Mouse (Mus musculus) embryonic facial prominence, embryonic 14.5 days (tissue): Measurements from ENCODE around the gene Pgrmc2. TPM values are rescaled to one million over a fixed set of nuclear protein-coding genes. Genes with fewer than 3 reads are reported as not detected.
A peak's percentile ranks its signal among the peaks of the same experiment; 100 is the strongest.

ENCODE experiments used
- ATAC-seq: fragments of 200-750 bp; cut with Nextera tagmentation; 2 replicates; pipeline ENCODE4 v1.8.0; 2017; ENCODE audit warnings: low read depth, moderate number of reproducible peaks, moderate TSS enrichment
- DNase-seq: peaks from one replicate; pipeline ENCODE4 v3.0.0-alpha.2; 2015; ENCODE audit warnings: low spot score
- H3K27ac ChIP-seq: fragments of 300-500 bp; sonication (generic); replicated peaks from 2 replicates; pipeline ENCODE4 v1.5.1; 2014; ENCODE audit warnings: low read depth, mild to moderate bottlenecking, low read length, moderate library complexity
- H3K27me3 ChIP-seq: fragments of 300-500 bp; sonication (generic); replicated peaks from 2 replicates; pipeline ENCODE4 v1.6.1; 2014; ENCODE audit warnings: low read length; ENCODE audit not compliant: control insufficient read depth, insufficient read depth
- H3K36me3 ChIP-seq: fragments of 300-500 bp; sonication (generic); 2 replicates; pipeline ENCODE4 v1.6.1; 2014; ENCODE audit warnings: low read length, mixed read lengths; ENCODE audit not compliant: control insufficient read depth, insufficient read depth
- H3K4me1 ChIP-seq: fragments of 300-500 bp; sonication (generic); 2 replicates; pipeline ENCODE4 v1.6.1; 2014; ENCODE audit warnings: antibody characterized with exemption, low read length; ENCODE audit not compliant: control insufficient read depth, insufficient read depth
- H3K4me2 ChIP-seq: fragments of 300-500 bp; sonication (generic); 2 replicates; pipeline ENCODE4 v1.6.1; 2014; ENCODE audit warnings: low read depth, mild to moderate bottlenecking, low read length, moderate library complexity, mixed read lengths
- H3K4me3 ChIP-seq: fragments of 300-500 bp; sonication (generic); 2 replicates; pipeline ENCODE4 v1.5.1; 2014; ENCODE audit warnings: low read depth, mild to moderate bottlenecking, low read length
- H3K9ac ChIP-seq: fragments of 300-500 bp; sonication (generic); 2 replicates; pipeline ENCODE4 v1.6.1; 2014; ENCODE audit warnings: low read depth, mild to moderate bottlenecking, low read length, moderate library complexity, mixed read lengths
- H3K9me3 ChIP-seq: fragments of 300-500 bp; sonication (generic); 2 replicates; pipeline ENCODE4 v1.6.1; 2016; ENCODE audit warnings: low read length; ENCODE audit not compliant: control insufficient read depth
- WGBS: fragments of 180-500 bp; shearing (Covaris S2); extraction: QIAGEN DNeasy Blood & Tissue Kit; methylation state at CpG from one replicate; pipeline ENCODE4 v1.1.7; 2014; 5-methylcytosine and 5-hydroxymethylcytosine counted together
- polyA plus RNA-seq: library from polyadenylated mRNA; unstranded; fragments of >200 nt; fragmentation: Nextera tagmentation; extraction: Ambion mirVana; gene quantifications from 2 replicates; pipeline ENCODE4 v1.2.1, GENCODE M21; 2014

The Pgrmc2 gene
- polyA plus RNA-seq, 1 experiment from 2014 or later: 33.7 TPM

DNA sequence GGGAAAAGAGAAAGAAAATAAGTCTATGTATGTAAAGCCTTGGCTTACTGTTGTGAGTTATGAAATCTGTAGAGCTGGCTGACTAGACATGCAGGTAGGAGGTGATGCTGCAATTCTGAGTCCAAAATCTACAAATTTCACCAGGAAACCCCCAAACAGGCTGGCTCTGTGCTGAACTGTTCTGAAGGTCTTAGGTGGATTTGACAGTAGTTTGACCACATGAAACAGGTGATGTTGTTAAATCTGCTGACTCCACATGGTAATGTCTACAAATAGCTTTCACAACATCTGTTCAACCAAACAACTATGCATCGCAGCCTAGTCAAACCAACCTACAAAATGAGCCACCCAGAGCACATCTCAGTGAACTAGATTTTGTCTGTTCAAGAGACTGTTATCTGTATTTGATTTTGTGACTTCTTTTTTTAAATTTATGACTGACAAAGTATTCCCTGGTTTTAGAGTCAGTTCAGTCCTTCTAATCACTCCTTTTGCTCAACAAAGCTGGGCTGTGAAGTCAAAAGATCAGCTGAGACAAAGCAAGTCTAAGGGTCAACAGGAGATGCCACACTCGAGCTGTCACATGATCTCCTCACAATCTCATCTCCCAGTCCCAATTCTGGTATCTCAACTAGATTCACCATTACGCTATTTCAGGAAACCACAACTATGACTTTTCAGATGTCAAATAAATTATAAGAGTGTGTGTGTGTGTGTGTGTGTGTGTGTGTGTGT, 20.8 kb downstream of the Pgrmc2 start:
- ATAC-seq: no peak
- H3K4me2 ChIP-seq: no peak overlapping the region
- 82% methylated on average over 3 of the region's 3 CpGs for WGBS
- no peak overlapping the region for H3K27ac ChIP-seq
- no peak overlapping the region for H3K4me3 ChIP-seq
- no peaks in the 10 kb centered on the region for H3K9me3 ChIP-seq
- peaks cover 29% of the 10 kb centered on the region for H3K36me3 ChIP-seq
- no peak for DNase-seq
- H3K27me3 ChIP-seq: no peaks in the 10 kb centered on the region
- H3K9ac ChIP-seq: no peak overlapping the region
- no peaks in the 10 kb centered on the region for H3K4me1 ChIP-seq

DNA sequence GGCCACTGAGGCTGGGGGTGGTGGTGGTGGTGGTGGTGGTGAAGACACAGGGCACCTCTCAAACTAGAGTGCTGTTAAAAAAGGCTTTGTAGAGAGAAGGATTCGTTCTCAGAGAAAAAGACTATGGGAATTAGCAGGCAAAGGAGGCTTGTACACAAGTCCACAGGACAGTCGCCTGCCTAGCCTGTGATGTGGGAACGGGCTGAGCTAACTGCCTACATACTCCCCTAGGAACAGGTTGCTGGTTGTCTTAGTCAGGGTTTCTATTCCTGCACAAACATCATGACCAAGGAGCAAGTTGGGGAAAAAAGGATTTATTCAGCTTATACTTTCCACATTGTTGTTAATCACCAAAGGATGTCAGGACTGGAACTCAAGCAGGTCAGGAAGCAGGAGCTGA, 23.6 kb downstream of the Pgrmc2 start:
- no peaks in the 10 kb centered on the region for H3K4me1 ChIP-seq
- DNase-seq: no peak
- H3K4me3 ChIP-seq: no peak overlapping the region
- no peaks in the 10 kb centered on the region for H3K27me3 ChIP-seq
- no peak overlapping the region for H3K4me2 ChIP-seq
- H3K36me3 ChIP-seq: peaks cover 9% of the 10 kb centered on the region
- H3K9me3 ChIP-seq: no peaks in the 10 kb centered on the region
- no peak overlapping the region for H3K9ac ChIP-seq
- 87% methylated on average over 3 of the region's 3 CpGs for WGBS
- no peak for ATAC-seq
- no peak overlapping the region for H3K27ac ChIP-seq

DNA sequence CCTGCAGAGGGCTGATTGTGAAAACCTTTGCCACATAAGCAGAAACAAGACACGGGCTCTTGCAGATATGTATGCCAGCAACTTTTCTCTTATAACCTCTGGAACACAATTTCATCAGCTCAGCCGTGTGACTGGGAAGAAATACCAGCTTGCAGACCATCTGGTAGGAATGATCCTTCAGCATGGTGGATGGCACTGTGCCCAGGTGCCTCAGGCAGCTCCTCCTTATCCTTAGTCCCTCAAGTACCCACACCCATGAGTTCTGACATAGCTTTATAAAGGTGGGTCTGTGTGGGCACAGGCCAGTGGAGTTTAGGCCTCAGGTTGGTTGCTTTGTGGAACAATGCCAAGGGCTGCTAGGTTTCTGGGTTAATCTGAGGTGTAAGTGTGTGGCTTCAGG, 24.5 kb downstream of the Pgrmc2 start:
- WGBS: 60% methylated on average over 2 of the region's 2 CpGs

DNA sequence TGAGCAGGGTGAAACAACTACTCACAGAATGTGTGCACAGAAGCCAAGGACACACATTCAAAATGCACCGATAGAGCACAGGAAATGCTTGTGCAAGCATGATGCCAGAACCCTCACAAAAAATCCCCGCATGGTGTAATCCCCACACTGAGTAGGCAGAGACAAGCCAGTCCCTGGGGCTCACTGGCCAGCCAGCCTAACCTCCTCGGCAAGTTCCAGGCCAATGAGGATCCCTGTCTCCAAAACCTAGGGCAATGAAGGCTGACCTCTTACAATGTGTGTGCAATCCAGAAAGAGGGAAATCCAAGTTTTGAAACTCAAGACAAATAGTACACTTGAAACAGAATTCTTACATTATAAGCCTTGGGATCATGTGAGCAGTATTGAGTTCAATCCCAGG, 29.5 kb downstream of the Pgrmc2 start:
- no peak overlapping the region for H3K4me3 ChIP-seq
- ATAC-seq: no peak
- 87% methylated on average over 3 of the region's 3 CpGs for WGBS

More for the DNA sequence above, 24.5 kb downstream of the Pgrmc2 start:
- ATAC-seq (no peak), DNase-seq (peak; percentile 25)
- Histone ChIP-seq H3K27ac (no peak overlapping the region), H3K4me2 (no peak overlapping the region), H3K9ac (no peak overlapping the region), H3K36me3 (peaks cover 5% of the 10 kb centered on the region), H3K4me1 (no peaks in the 10 kb centered on the region), H3K4me3 (no peak overlapping the region), H3K27me3 (no peaks in the 10 kb centered on the region), H3K9me3 (no peaks in the 10 kb centered on the region)

DNA sequence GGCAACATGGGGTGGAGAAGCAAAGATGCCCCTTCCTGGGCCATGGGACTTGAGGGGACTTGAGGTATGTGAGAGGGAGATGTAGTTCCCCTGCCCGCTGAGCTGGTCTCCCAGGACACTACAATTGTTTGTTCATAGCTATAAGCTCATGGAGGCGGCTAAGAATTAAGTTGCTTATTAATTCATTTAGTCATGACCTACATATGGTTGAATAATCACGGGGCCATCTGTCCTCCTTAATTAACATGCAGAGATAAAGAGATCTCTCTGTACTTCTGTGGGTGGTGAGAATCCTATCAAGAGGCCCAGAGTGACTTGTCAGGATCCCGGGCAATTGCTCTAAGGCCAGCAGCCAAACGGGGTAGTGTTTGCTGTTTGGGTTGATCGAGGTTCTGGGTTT, 35.0 kb downstream of the Pgrmc2 start:
- ATAC-seq: no peak
- WGBS: 85% methylated on average over 6 of the region's 6 CpGs
- no peak overlapping the region for H3K4me3 ChIP-seq
- no peak overlapping the region for H3K27ac ChIP-seq
- no peaks in the 10 kb centered on the region for H3K36me3 ChIP-seq
- no peak overlapping the region for H3K4me2 ChIP-seq
- H3K9me3 ChIP-seq: no peaks in the 10 kb centered on the region
- no peak overlapping the region for H3K9ac ChIP-seq
- H3K27me3 ChIP-seq: no peaks in the 10 kb centered on the region
- DNase-seq: peak; percentile 4
- no peaks in the 10 kb centered on the region for H3K4me1 ChIP-seq

More for the DNA sequence above, 29.5 kb downstream of the Pgrmc2 start:
- Histone ChIP-seq H3K9ac (no peak overlapping the region), H3K4me1 (no peaks in the 10 kb centered on the region), H3K27ac (no peak overlapping the region), H3K4me2 (no peak overlapping the region), H3K9me3 (no peaks in the 10 kb centered on the region), H3K36me3 (no peaks in the 10 kb centered on the region), H3K27me3 (no peaks in the 10 kb centered on the region)
- DNase-seq: no peak

DNA sequence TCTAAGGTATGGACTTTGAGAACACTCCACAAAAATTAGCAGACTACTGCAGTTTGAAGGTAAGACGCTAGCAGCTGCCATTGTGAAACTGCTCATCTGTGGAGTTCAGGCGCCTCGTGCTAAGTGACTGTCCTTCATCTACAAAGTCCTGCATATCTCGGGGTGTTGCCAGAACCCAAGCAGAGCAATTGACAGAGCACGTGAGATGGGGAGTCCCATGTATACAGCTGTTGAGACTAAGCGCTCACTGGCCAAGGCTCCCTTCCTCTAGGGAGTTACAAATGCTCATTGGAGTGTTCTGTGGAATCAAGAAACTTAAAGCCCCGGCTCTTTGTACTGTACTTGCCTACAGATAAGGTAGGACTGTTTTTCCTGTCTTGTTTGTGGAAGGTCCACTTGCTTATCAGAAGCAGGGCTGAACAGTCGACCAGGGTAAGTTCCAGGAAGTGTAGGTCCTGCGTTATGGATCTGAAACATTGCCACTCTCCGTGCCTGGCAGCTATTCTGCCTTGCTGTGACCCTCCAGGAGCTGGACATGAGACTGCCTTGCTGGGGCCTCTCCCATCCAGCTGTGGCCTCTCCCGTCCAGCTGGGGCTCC, 39.0 kb downstream of the Pgrmc2 start:
- WGBS: 68% methylated on average over 11 of the region's 11 CpGs
- no peak for DNase-seq
- no peaks in the 10 kb centered on the region for H3K4me1 ChIP-seq
- no peak overlapping the region for H3K4me3 ChIP-seq
- H3K9me3 ChIP-seq: no peaks in the 10 kb centered on the region
- H3K27me3 ChIP-seq: no peaks in the 10 kb centered on the region
- H3K9ac ChIP-seq: no peak overlapping the region
- H3K27ac ChIP-seq: no peak overlapping the region
- no peak for ATAC-seq
- H3K36me3 ChIP-seq: no peaks in the 10 kb centered on the region
- no peak overlapping the region for H3K4me2 ChIP-seq

DNA sequence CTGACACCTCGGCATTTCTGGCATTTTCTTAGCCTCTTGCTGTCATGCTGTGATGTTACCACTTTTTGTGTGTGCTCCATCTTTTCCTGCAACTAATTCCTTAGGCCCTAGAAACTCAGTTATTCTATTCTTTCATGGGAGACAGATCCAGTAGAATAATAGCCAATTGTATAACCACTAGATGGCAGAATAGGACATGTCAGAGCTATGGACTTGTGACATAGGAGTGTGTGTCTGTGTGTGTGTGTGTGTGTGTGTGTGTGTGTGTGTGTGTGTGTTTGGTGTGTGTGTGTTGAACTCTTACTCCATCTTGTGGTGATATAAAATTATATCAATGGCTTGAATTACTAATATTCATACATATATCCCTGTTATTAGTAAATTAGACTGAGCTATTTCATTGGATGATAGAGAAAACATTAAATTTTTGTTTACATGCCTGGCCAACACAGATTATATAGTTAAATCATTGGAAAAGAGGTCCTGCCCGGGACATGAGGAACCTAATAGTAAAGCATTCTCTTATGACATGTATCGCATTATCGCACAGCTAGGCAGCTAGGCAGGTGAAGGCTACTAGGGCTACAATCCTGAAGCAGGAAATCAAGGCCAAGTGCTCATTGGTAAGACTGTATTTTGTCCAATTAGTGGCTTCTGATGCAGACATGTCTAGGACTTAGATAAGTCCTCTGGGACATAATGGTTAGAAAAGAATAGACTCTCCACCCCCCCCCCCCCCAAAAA, 40.5 kb downstream of the Pgrmc2 start:
- no peaks in the 10 kb centered on the region for H3K36me3 ChIP-seq
- H3K27ac ChIP-seq: no peak overlapping the region
- no peak overlapping the region for H3K9ac ChIP-seq
- no peak overlapping the region for H3K4me3 ChIP-seq
- H3K27me3 ChIP-seq: no peaks in the 10 kb centered on the region
- peak; percentile 82 for DNase-seq
- no peaks in the 10 kb centered on the region for H3K4me1 ChIP-seq
- H3K4me2 ChIP-seq: no peak overlapping the region
- no peaks in the 10 kb centered on the region for H3K9me3 ChIP-seq
- no peak for ATAC-seq
- WGBS: 75% methylated on average over 4 of the region's 4 CpGs

DNA sequence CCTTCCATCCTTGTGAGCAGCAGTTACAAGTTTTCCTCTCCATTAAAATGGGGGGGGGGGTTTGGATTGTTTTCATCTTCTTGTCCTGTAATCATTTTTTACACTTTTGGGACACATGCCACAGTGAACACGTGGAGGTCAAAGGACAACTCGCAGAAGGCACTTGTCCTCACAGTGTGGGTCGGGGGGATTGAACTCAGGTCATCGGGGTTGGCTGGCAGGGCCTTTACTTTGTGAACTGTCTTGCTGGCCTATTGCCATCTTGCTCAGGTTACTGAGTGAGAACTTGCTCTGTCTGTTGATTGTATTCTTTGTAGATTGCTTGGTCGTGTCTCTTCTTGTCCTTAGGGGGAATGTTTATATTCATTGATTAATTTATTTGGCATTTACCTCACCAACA, 41.6 kb downstream of the Pgrmc2 start:
- Histone ChIP-seq H3K4me3 (no peak overlapping the region), H3K36me3 (no peaks in the 10 kb centered on the region), H3K4me1 (no peaks in the 10 kb centered on the region), H3K27me3 (no peaks in the 10 kb centered on the region), H3K9me3 (no peaks in the 10 kb centered on the region), H3K27ac (no peak overlapping the region), H3K4me2 (no peak overlapping the region), H3K9ac (no peak overlapping the region)
- ATAC-seq (no peak), DNase-seq (no peak)
- WGBS: 57% methylated on average over 5 of the region's 5 CpGs
